Mouse (Mus musculus): ENCODE results near the gene Slc15a3.

Slc15a3 gene

GRCm38 (mm10) chr19:10847311-10848087, 8.0 kb downstream of the Slc15a3 start:
- ChIA-PET CTCF (no interaction called here), POLR2A (interaction anchor here in 2 of 4 experiments (0.7 to 1.2 kb wide), 2 partner anchors 12 to 213 kb away, joined by 3 read pairs; partner anchors contain the start of gene Vwce (in 1 of the 2))

GRCm38 (mm10) chr19:10855422-10855821, 15.9 kb downstream of the Slc15a3 start:
- POLR2A ChIA-PET = interaction anchor here in 1 of 4 experiments (0.7 to 1.4 kb wide), 3 partner anchors 15 to 65 kb away, joined by 3 to 4 read pairs (median 3); no protein-coding TSS in a partner anchor
- CTCF ChIA-PET = interaction anchor here in 2 of 4 experiments (0.6 to 0.7 kb wide), 2 partner anchors 103 to 1152 kb away, joined by 3 to 5 read pairs; no protein-coding TSS in a partner anchor

DNA sequence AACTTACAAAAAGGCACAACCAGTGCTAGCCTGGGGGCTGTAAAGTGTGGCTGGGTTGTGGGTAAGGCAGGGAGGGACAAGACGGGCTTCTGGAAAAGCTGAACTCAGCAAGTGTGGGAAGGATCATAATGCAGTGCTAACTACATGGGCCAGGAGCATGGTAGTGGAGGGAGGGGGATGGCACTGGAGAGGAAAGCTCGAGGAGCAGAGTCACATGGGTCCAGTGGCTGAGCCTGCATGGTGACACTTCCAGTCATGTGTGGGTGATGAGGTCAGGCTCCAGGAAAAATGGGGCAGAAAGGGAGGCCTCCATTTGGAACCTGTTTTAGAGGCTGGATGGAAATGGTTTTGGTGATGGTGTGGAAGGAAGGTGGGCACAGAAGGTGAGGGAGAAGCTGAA, 17.0 kb downstream of the Slc15a3 start:
- CTCF ChIA-PET = interaction anchor here in 1 of 4 experiments (0.7 kb wide), 1 partner anchor 11 kb away, joined by 3 read pairs; no protein-coding TSS in a partner anchor

GRCm38 (mm10) chr19:10860072-10860497, 20.6 kb downstream of the Slc15a3 start:
- ChIA-PET CTCF (interaction anchor here (0.6 to 1.4 kb wide), 8 partner anchors 22 to 503 kb away, joined by 3 to 4 read pairs (median 3); no protein-coding TSS in a partner anchor), POLR2A (interaction anchor here in 3 of 4 experiments (0.6 to 1.2 kb wide), 6 partner anchors 9 to 289 kb away, joined by 3 to 5 read pairs (median 3); partner anchors contain the start of genes Cyb561a3 (in 1 of the 3), Tmem132a (in 1 of the 3) and Tmem138 (in 1 of the 3))

More for the DNA sequence above, 17.0 kb downstream of the Slc15a3 start:
- POLR2A ChIA-PET = interaction anchor here in 1 of 4 experiments (1.4 kb wide), 1 partner anchor 16 kb away, joined by 4 read pairs; no protein-coding TSS in a partner anchor

- POLR2A ChIA-PET = interaction anchor here in 1 of 4 experiments (1.1 to 1.7 kb wide), 2 partner anchors 106 to 209 kb away, joined by 3 to 5 read pairs; no protein-coding TSS in a partner anchor
Observed at GRCm38 (mm10) chr19:10866351-10866750, 26.8 kb downstream of the Slc15a3 start.

DNA sequence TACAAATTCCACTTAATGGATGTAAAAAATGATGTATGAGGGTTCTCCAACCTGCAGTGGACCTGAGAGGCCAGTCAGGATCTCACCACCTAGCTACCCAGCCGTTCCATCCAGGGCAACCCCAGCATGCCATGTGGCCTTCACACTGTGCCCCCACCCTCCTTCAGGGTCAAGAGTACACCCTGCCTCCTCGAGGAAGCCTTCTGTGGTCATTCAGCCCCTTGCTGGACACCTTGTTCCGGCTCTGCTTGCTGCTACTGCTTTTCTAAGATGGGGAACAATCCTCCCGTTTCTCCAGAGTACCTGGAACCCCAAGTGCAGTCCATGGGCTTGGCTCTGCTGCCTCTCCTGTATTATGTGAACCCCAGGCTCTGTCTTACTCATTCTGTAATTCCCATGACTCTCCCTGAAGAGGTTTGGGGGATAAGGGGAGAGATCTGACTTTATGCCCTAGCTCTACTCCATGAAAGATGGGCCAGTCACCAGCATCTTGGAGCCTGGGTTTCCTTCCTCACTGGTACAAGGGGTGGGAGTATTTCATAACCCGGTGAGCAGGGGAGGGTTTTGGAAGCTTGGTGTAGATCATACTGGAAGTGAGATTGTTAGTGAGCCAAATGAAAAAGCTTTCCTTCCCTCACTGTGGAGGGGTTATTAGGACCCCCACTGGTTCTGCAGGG, 28.6 kb downstream of the Slc15a3 start:
- ChIA-PET POLR2A (interaction anchor here in 2 of 4 experiments (0.6 to 1.9 kb wide), 4 partner anchors 8 to 105 kb away, joined by 3 to 5 read pairs (median 4); no protein-coding TSS in a partner anchor), CTCF (interaction anchor here (0.6 to 1.4 kb wide), 7 partner anchors 11 to 1226 kb away, joined by 3 to 7 read pairs (median 4); partner anchors contain the start of gene Cd6 (in 1 of the 4))

More at GRCm38 (mm10) chr19:10866351-10866750, 26.8 kb downstream of the Slc15a3 start:
- CTCF ChIA-PET = no interaction called here

DNA sequence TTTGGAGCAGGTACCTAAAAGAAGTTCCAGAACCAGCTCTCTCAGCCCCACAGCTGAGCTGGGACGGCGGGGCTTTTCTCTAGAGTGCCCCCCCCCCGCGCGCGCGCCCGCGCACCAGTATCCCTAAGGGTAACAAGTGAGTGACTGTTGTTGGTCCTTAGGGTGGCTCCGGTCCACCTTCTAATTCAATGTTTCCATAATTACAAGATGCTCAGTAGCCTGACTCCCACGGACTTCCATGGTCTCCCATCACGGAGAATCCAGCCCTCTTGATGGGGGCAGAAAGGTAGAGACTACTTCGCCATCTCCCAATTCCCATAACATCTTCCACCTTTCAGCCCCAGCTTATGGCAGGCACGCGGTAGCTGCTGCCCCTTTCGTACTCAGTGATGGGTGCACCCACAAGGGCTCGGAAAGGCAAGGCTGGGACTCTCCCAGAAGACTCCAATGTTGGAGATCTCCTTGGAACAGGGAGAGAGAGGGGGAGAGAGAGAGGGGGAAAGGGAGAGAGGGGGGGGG, 29.2 kb downstream of the Slc15a3 start:
- ChIA-PET CTCF (interaction anchor here in 3 of 4 experiments (0.6 to 1.4 kb wide), 6 partner anchors 10 to 1225 kb away, joined by 3 to 7 read pairs (median 4); partner anchors contain the start of gene Cd6 (in 1 of the 3)), POLR2A (interaction anchor here in 3 of 4 experiments (0.6 to 1.9 kb wide), 4 partner anchors 9 to 647 kb away, joined by 3 to 5 read pairs (median 4); partner anchors contain the start of gene Ms4a6b (in 1 of the 3))

- CTCF ChIA-PET = interaction anchor here in 2 of 4 experiments (0.7 to 1.4 kb wide), 4 partner anchors 9 to 349 kb away, joined by 3 to 7 read pairs (median 4); no protein-coding TSS in a partner anchor
- POLR2A ChIA-PET = interaction anchor here in 3 of 4 experiments (0.6 to 1.9 kb wide), 8 partner anchors 9 to 647 kb away, joined by 3 to 5 read pairs (median 4); partner anchors contain the start of genes Prpf19 (in 2 of the 3) and Ms4a6b (in 1 of the 3)
Observed at GRCm38 (mm10) chr19:10869241-10869885, 29.8 kb downstream of the Slc15a3 start.

GRCm38 (mm10) chr19:10869886-10870527, 30.5 kb downstream of the Slc15a3 start, which contains the start of gene Tmem132a:
Tmem132a (minus strand) TSS chr19:10869940.
- ChIA-PET CTCF (interaction anchor here in 2 of 4 experiments (0.7 to 1.2 kb wide), 2 partner anchors 51 to 350 kb away, joined by 3 to 4 read pairs; no protein-coding TSS in a partner anchor), POLR2A (interaction anchor here in 2 of 4 experiments (0.6 to 1.9 kb wide), 6 partner anchors 8 to 32 kb away, joined by 3 to 5 read pairs (median 4); partner anchors contain the start of gene Prpf19 (in 2 of the 2))

DNA sequence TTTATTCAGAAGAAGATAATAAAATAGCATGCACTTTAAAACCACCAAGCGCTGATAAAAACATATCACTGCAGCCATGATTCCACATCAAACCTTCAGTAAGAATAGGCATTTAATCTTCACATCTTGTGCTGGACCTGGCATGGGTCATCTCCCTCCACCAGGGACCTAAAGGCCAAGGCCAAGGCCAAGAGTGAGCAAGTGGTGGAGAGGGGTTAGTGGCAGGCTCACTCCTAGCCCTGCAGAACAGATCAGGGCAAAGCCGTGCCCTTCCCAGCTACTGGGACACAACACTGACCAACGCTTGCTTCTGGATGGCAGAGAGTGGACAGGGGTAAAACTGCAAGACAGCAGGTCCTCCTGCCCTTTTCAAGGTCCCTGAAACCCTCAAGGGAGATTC, 31.1 kb downstream of the Slc15a3 start:
- CTCF ChIA-PET = interaction anchor here in 1 of 4 experiments (1.2 kb wide), 1 partner anchor 351 kb away, joined by 3 read pairs; no protein-coding TSS in a partner anchor
- POLR2A ChIA-PET = interaction anchor here in 2 of 4 experiments (1.3 to 1.6 kb wide), 2 partner anchors 8 to 25 kb away, joined by 3 to 5 read pairs; partner anchors contain the start of gene Prpf19 (in 1 of the 2)

DNA sequence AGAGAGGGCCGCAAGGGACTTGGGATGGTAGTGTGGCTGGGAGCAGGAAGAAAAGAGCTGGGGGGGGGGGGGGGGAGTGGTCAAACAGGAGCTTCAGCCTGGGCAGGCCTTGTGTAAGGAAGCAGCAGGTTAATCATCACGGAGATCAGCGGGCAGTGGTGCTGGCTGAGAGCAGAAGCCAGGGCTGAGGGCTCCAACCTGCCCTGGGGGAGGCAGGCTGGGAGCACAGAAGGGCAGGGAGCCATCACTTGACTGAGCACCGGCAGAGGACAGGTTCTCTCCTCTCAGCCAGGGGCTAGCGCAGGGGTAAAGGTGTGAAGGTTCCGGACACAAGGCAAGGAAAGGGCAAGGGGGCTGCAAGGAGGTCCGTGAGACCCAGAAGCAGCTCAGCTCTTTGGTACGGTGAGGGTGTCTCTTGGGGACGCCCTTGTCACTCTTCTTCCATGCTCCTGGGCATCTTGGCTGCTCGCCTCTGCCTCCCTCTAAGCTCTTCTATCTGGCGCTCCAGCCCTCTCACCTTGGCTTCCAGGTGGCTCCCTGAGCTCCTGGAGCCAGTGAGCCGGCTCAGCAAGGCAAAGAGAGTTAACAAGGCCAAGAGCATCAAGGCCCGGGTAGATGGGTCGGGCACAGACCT, 31.9 kb downstream of the Slc15a3 start:
- POLR2A ChIA-PET = interaction anchor here in 2 of 4 experiments (0.8 to 1.3 kb wide), 2 partner anchors 10 to 157 kb away, joined by 3 read pairs; no protein-coding TSS in a partner anchor
- CTCF ChIA-PET = no interaction called here

- CTCF ChIA-PET = interaction anchor here in 2 of 4 experiments (0.5 to 1.3 kb wide), 4 partner anchors 10 to 760 kb away, joined by 3 to 7 read pairs (median 4); no protein-coding TSS in a partner anchor
- POLR2A ChIA-PET = interaction anchor here in 3 of 4 experiments (0.6 to 1.0 kb wide), 6 partner anchors 8 to 1131 kb away, joined by 3 to 5 read pairs (median 3); partner anchors contain the start of genes Prpf19 (in 1 of the 3) and Tmem132a (in 1 of the 3)
Observed at GRCm38 (mm10) chr19:10878201-10878837, 38.8 kb downstream of the Slc15a3 start.

- ChIA-PET CTCF (interaction anchor here (0.5 to 1.4 kb wide), 9 partner anchors 10 to 721 kb away, joined by 3 to 8 read pairs (median 4); partner anchors contain the start of gene Tkfc (in 1 of the 4)), POLR2A (interaction anchor here (0.5 to 2.9 kb wide), 14 partner anchors 12 to 397 kb away, joined by 3 to 14 read pairs (median 3); partner anchors contain the start of gene Prpf19 (in 2 of the 4))
Observed at GRCm38 (mm10) chr19:10880085-10880974, 40.8 kb downstream of the Slc15a3 start.

DNA sequence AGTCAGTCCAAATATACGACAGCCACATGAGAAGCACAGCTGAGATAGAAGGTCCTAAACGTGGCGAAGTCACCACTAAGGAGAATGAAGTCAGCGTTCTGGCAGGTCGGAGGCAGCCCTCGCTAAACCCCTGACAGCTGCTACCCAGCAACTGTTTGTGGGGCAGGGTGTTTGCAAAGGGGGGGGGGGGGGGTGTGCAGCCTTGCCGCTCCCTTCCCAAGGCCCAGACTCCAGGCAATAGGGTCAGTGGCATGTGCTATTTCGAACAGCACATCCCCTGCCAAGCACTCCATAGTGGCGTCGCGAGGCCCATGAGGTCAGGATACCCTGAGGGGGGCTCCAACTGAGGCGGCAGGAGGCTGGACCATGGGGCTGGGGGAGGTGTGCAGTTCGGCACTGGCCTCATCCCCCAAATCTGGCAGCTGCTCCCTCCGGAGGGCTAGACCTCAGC, 41.5 kb downstream of the Slc15a3 start:
- POLR2A ChIA-PET = interaction anchor here (0.5 to 2.9 kb wide), 16 partner anchors 12 to 398 kb away, joined by 3 to 14 read pairs (median 3); partner anchors contain the start of gene Prpf19 (in 2 of the 4)
- CTCF ChIA-PET = interaction anchor here in 3 of 4 experiments (0.6 to 1.5 kb wide), 8 partner anchors 12 to 720 kb away, joined by 3 to 8 read pairs (median 4); no protein-coding TSS in a partner anchor

Data from embryonic stem cell, embryonic (primary cell).